In genomic region chr11:31362856-31363255, GRCm38 (mm10) we compare ENCODE assay signal across 9 mouse cellular contexts.
"Had no signal": no experiment of that assay in that cellular context is flagged by ENCODE, and none has a peak within 500 bp of the region (broad histone marks: within the 10 kb centered on the region; RNA-seq: fewer than 3 reads in every experiment).

No protein-coding gene starts in this region.

- H3K9me3 ChIP-seq: limb, embryonic 10.5 days; lung, embryonic 15.5 days; midbrain, embryonic 13.5 days; stomach, embryonic 15.5 days had no signal

- H3K4me2 ChIP-seq: liver, embryonic 11.5 days; lung, embryonic 15.5 days; midbrain, embryonic 13.5 days; stomach, embryonic 15.5 days had no signal

- DNase-seq: right cerebral cortex, postnatal 14 days; thymus, adult 18-20 months; thymus, postnatal 14 days had no signal

- H3K4me1 ChIP-seq: limb, embryonic 10.5 days; midbrain, embryonic 13.5 days had no signal

- H3K9ac ChIP-seq: lung, embryonic 15.5 days; midbrain, embryonic 13.5 days; stomach, embryonic 15.5 days had no signal

- H3K36me3 ChIP-seq: limb, embryonic 10.5 days; lung, embryonic 15.5 days; midbrain, embryonic 13.5 days; stomach, embryonic 15.5 days had no signal

- ATAC-seq: midbrain, embryonic 13.5 days had no signal

- H3K27me3 ChIP-seq: stomach, embryonic 15.5 days had no signal

- H3K4me3 ChIP-seq: left cerebral cortex, adult 2 months; limb, embryonic 10.5 days; lung, embryonic 15.5 days; midbrain, embryonic 13.5 days; stomach, embryonic 15.5 days had no signal

- H3K27ac ChIP-seq: left cerebral cortex, adult 2 months; limb, embryonic 10.5 days; lung, embryonic 15.5 days; midbrain, embryonic 13.5 days; stomach, embryonic 15.5 days had no signal
